Mouse (Mus musculus) kidney, embryonic 16.5 days (tissue): ENCODE measurements around the gene Olfr560. TPM values are rescaled to one million over a fixed set of nuclear protein-coding genes. Genes with fewer than 3 reads are reported as not detected.

Source experiments
- polyA plus RNA-seq: library from polyadenylated mRNA; unstranded; fragments of >200 nt; fragmentation: Nextera tagmentation; extraction: Ambion mirVana; gene quantifications from 2 replicates; pipeline ENCODE4 v1.2.1, GENCODE M21; 2015

Olfr560 gene
- polyA plus RNA-seq, 1 experiment from 2014 or later, result not detected

Other genes with a start within 250 kb of the Olfr560 start
- not detected in 2 replicates for gene Olfr547, start 224.6 kb downstream of the Olfr560 start, polyA plus RNA-seq
- not detected in 2 replicates for gene Olfr548-ps1, start 218.5 kb downstream of the Olfr560 start, polyA plus RNA-seq
- gene Olfr549, start 209.5 kb downstream of the Olfr560 start, polyA plus RNA-seq, result not detected in 2 replicates
- gene Trim21, start 193.9 kb downstream of the Olfr560 start, polyA plus RNA-seq, result 0.42 and 0.77 TPM in 2 replicates
- not detected in 2 replicates for gene Olfr550, start 187.9 kb downstream of the Olfr560 start, polyA plus RNA-seq
- gene Olfr551, start 167.5 kb downstream of the Olfr560 start, polyA plus RNA-seq, result not detected in 2 replicates
- not detected in 2 replicates for gene Olfr552, start 161.6 kb downstream of the Olfr560 start, polyA plus RNA-seq
- not detected in 2 replicates for gene Olfr553, start 141.1 kb downstream of the Olfr560 start, polyA plus RNA-seq
- gene Olfr554, start 120.9 kb downstream of the Olfr560 start, polyA plus RNA-seq, result not detected in 2 replicates
- not detected in 2 replicates for gene Olfr555, start 100.5 kb downstream of the Olfr560 start, polyA plus RNA-seq
- not detected in 2 replicates for gene Olfr556, start 94.5 kb downstream of the Olfr560 start, polyA plus RNA-seq
- 14.2 and 14.6 TPM in 2 replicates for gene Trim68, start 72.0 kb downstream of the Olfr560 start, polyA plus RNA-seq
- gene Olfr557, start 63.5 kb downstream of the Olfr560 start, polyA plus RNA-seq, result not detected in 2 replicates
- 0.92 and 1.1 TPM in 2 replicates for gene Olfr558, start 57.2 kb downstream of the Olfr560 start, polyA plus RNA-seq
- not detected in 2 replicates for gene Olfr33, start 40.3 kb downstream of the Olfr560 start, polyA plus RNA-seq
- gene Olfr559, start 31.9 kb downstream of the Olfr560 start, polyA plus RNA-seq, result not detected in 2 replicates
- gene Olfr78, start 105 bp upstream of the Olfr560 start, polyA plus RNA-seq, result 0.58 and 0.89 TPM in 2 replicates
- not detected in 2 replicates for gene Olfr561, start 11.9 kb upstream of the Olfr560 start, polyA plus RNA-seq
- not detected in 2 replicates for gene Olfr564, start 44.1 kb upstream of the Olfr560 start, polyA plus RNA-seq
- gene Olfr566, start 99.4 kb upstream of the Olfr560 start, polyA plus RNA-seq, result not detected in 2 replicates
- gene Olfr568, start 117.8 kb upstream of the Olfr560 start, polyA plus RNA-seq, result not detected in 2 replicates
- not detected in 2 replicates for gene Olfr569, start 131.5 kb upstream of the Olfr560 start, polyA plus RNA-seq
- gene Olfr570, start 135.2 kb upstream of the Olfr560 start, polyA plus RNA-seq, result not detected in 2 replicates
- gene Olfr571, start 158.2 kb upstream of the Olfr560 start, polyA plus RNA-seq, result not detected in 2 replicates
- gene Olfr572, start 165.0 kb upstream of the Olfr560 start, polyA plus RNA-seq, result not detected in 2 replicates
- not detected in 2 replicates for gene Olfr573-ps1, start 183.2 kb upstream of the Olfr560 start, polyA plus RNA-seq
- not detected in 2 replicates for gene Olfr574, start 189.1 kb upstream of the Olfr560 start, polyA plus RNA-seq
- gene Olfr575, start 199.4 kb upstream of the Olfr560 start, polyA plus RNA-seq, result not detected in 2 replicates
- not detected in 2 replicates for gene Olfr576, start 203.3 kb upstream of the Olfr560 start, polyA plus RNA-seq
- not detected in 2 replicates for gene Olfr577, start 216.6 kb upstream of the Olfr560 start, polyA plus RNA-seq
- not detected in 2 replicates for gene Olfr578, start 230.0 kb upstream of the Olfr560 start, polyA plus RNA-seq